Mouse (Mus musculus): Measurements from ENCODE around the gene Rbfox1. TPM values are rescaled to one million over a fixed set of nuclear protein-coding genes. Genes with fewer than 3 reads are reported as not detected.

The Rbfox1 gene
- polyA plus RNA-seq, 1 experiment: not detected

DNA sequence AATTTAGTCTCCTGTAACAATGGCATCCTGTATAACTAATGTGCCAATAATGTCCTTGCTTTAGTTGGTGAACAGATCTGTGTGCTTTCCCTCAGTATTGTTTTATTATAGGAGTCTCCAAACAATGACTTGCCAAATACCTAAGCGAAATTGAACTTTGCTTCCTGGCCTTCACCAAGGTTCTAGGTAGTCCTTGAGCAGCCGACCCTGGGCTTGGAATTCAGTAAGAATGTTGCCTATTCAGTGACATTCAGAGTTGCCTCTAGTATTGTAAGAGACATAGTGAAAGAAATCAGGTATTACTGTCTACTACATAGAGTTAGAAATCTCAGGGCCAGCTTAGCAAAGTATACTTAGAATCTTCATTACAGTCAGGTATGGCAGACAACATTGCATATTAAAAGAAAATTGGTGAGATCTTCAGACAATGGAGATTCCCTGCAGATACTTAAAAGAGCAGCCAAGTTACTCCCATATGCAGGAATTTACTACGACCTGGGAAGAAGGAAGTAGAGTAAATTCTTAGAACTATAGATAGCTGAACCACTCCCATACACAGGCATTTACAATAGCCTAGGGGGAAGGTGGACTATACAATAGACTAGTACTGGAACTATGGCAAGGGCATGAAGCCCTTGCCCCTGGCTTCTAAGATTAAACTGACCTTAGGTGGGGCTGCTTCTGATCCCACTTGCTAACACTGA lies 1540.4 kb downstream of the Rbfox1 start:
- Histone ChIP-seq H3K36me3 (ENCODE audit: control insufficient read depth, insufficient read depth, low read length, poor library complexity, severe bottlenecking) (peaks cover 6% of the 10 kb centered on the region), H3K27me3 (ENCODE audit: control insufficient read depth, insufficient read depth, low read length, poor library complexity, severe bottlenecking) (no peaks in the 10 kb centered on the region), H3K4me3 (ENCODE audit: low read depth, low read length) (no peak overlapping the region), H3K4me1 (ENCODE audit: control insufficient read depth, insufficient read depth, low read length) (no peaks in the 10 kb centered on the region), H3K9ac (ENCODE audit: low read depth, poor library complexity, severe bottlenecking) (no peak overlapping the region), H3K27ac (ENCODE audit: insufficient read depth, low read length) (peak overlapping the region; percentile 98), H3K9me3 (replicated peaks; ENCODE audit: control insufficient read depth, insufficient read depth, low read length, poor library complexity, severe bottlenecking) (peaks cover 38% of the 10 kb centered on the region)
- TF ChIP-seq EP300 (IDR thresholded peaks at IDR 0.05; ENCODE audit: insufficient read depth, low read depth, low read length): no peak
- no peak for TF ChIP-seq POLR2A (IDR thresholded peaks at IDR 0.05; ENCODE audit: insufficient read depth, low read length)
- no peak for TF ChIP-seq CTCF (IDR thresholded peaks at IDR 0.05; ENCODE audit: low read depth, low read length)

GRCm38 (mm10) chr16:7433296-7433695 lies 1548.1 kb downstream of the Rbfox1 start:
- Histone ChIP-seq H3K4me3 (ENCODE audit: low read depth, low read length) (no peak overlapping the region), H3K27me3 (ENCODE audit: control insufficient read depth, insufficient read depth, low read length, poor library complexity, severe bottlenecking) (no peaks in the 10 kb centered on the region)
- TF ChIP-seq EP300 (IDR thresholded peaks at IDR 0.05; ENCODE audit: insufficient read depth, low read depth, low read length) (no peak), POLR2A (IDR thresholded peaks at IDR 0.05; ENCODE audit: insufficient read depth, low read length) (no peak), CTCF (IDR thresholded peaks at IDR 0.05; ENCODE audit: low read depth, low read length) (no peak)

DNA sequence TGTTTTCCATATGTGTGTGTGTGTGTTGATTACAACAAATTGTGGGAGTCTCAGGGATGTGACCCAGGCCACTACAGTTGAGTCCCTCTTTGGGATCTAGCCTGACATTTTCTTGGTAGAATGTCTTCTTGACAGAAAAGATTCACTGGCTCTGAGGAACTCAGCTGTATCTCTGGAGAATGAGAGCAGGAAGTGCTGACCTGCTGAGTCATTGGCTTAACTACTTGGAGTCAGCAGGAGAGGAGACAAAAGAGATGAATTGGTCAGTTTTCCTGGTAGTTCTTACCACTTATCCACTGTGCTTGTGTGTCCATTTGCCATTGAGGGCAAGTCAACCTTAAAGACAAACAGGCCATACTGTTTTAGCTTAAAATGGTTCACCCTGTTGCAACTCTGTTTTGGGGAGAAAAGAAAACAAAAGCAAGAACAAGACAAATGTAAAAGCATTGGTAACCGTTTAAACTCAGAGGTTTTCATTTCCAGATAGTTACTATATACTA lies 1561.7 kb downstream of the Rbfox1 start:
- Histone ChIP-seq H3K4me3 (ENCODE audit: low read depth, low read length) (no peak overlapping the region), H3K27me3 (ENCODE audit: control insufficient read depth, insufficient read depth, low read length, poor library complexity, severe bottlenecking) (no peaks in the 10 kb centered on the region), H3K27ac (ENCODE audit: insufficient read depth, low read length) (no peak overlapping the region), H3K4me1 (ENCODE audit: control insufficient read depth, insufficient read depth, low read length) (no peaks in the 10 kb centered on the region), H3K9ac (ENCODE audit: low read depth, poor library complexity, severe bottlenecking) (no peak overlapping the region), H3K36me3 (ENCODE audit: control insufficient read depth, insufficient read depth, low read length, poor library complexity, severe bottlenecking) (no peaks in the 10 kb centered on the region), H3K9me3 (replicated peaks; ENCODE audit: control insufficient read depth, insufficient read depth, low read length, poor library complexity, severe bottlenecking) (peaks cover 16% of the 10 kb centered on the region)
- TF ChIP-seq EP300 (IDR thresholded peaks at IDR 0.05; ENCODE audit: insufficient read depth, low read depth, low read length): no peak
- TF ChIP-seq CTCF (IDR thresholded peaks at IDR 0.05; ENCODE audit: low read depth, low read length): no peak
- TF ChIP-seq POLR2A (IDR thresholded peaks at IDR 0.05; ENCODE audit: insufficient read depth, low read length): no peak

More at GRCm38 (mm10) chr16:7433296-7433695, 1548.1 kb downstream of the Rbfox1 start:
- Histone ChIP-seq H3K9ac (ENCODE audit: low read depth, poor library complexity, severe bottlenecking) (no peak overlapping the region), H3K9me3 (replicated peaks; ENCODE audit: control insufficient read depth, insufficient read depth, low read length, poor library complexity, severe bottlenecking) (0 out of 2 replicates have a peak, but pooled peaks cover 2% of the 10 kb centered on the region), H3K36me3 (ENCODE audit: control insufficient read depth, insufficient read depth, low read length, poor library complexity, severe bottlenecking) (no peaks in the 10 kb centered on the region), H3K27ac (ENCODE audit: insufficient read depth, low read length) (no peak overlapping the region), H3K4me1 (ENCODE audit: control insufficient read depth, insufficient read depth, low read length) (no peaks in the 10 kb centered on the region)

DNA sequence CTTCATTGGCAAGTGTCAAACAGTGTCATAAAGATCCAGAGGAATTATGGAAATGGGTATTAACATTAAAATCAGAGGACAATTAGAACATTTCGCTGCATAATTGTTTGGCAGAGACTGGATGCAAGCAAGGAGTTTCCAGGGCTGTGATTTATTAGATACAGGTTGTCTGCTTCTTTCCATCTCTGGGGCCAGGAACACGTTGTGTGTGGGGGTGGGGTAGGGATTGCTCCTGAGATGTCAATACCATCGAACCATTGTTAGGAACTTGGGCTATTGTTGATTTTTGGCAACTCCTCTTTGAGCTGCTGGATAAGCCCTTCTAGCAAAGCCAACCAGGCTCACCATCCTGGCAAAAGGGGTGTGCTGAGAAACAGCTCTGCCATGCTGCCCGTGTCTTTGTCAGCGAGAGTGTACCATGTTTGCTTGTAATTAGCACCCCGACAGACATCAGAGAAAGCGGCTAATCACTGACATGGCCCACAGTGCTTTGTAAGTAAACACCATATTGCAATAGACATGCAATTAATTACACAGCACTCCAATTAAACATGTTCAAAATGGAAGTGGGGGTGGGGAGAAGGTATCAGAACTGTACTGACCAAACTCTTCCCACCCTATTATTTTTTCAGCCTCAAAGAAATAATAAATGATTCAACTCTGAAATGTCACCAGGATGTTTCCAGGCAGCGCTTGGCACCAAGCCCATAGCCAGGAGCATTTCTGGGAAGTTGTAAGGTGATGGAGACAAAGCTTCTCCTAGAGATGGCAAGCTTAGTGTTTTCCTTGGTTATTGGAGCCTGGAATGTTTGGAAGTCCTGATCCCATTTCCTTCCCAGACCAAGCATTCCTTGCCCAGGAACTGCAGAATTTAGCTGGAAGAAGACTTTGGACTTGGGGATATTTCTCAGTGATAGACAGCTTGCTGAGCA lies 1562.8 kb downstream of the Rbfox1 start:
- Histone ChIP-seq H3K27ac (ENCODE audit: insufficient read depth, low read length) (no peak overlapping the region), H3K4me1 (ENCODE audit: control insufficient read depth, insufficient read depth, low read length) (peaks cover 3% of the 10 kb centered on the region), H3K9ac (ENCODE audit: low read depth, poor library complexity, severe bottlenecking) (no peak overlapping the region), H3K9me3 (replicated peaks; ENCODE audit: control insufficient read depth, insufficient read depth, low read length, poor library complexity, severe bottlenecking) (peaks cover 16% of the 10 kb centered on the region), H3K4me3 (ENCODE audit: low read depth, low read length) (no peak overlapping the region), H3K36me3 (ENCODE audit: control insufficient read depth, insufficient read depth, low read length, poor library complexity, severe bottlenecking) (no peaks in the 10 kb centered on the region), H3K27me3 (ENCODE audit: control insufficient read depth, insufficient read depth, low read length, poor library complexity, severe bottlenecking) (no peaks in the 10 kb centered on the region)
- no peak for TF ChIP-seq EP300 (IDR thresholded peaks at IDR 0.05; ENCODE audit: insufficient read depth, low read depth, low read length)
- no peak for TF ChIP-seq POLR2A (IDR thresholded peaks at IDR 0.05; ENCODE audit: insufficient read depth, low read length)
- no peak for TF ChIP-seq CTCF (IDR thresholded peaks at IDR 0.05; ENCODE audit: low read depth, low read length)

DNA sequence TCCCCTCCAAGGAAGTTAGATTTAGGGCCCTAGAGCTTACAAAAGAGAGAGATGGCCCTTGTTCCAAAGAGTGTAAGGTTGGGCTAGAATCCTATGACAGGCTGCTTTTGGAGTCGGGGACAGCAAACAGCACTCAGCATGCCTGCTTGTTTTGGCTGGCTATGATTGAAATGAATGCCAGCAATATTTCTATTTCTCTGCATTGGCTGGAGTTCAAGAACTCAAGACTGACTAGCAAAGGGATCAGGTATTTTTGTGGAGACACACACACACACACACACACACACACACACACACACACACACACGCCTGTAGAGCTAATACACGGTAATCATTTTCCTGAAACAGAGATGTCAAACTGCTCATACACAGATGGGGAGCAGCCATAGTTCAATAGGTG lies 1566.0 kb downstream of the Rbfox1 start:
- H3K9ac ChIP-seq (ENCODE audit: low read depth, poor library complexity, severe bottlenecking): no peak overlapping the region
- H3K4me3 ChIP-seq (ENCODE audit: low read depth, low read length): no peak overlapping the region
- H3K27me3 ChIP-seq (ENCODE audit: control insufficient read depth, insufficient read depth, low read length, poor library complexity, severe bottlenecking): no peaks in the 10 kb centered on the region
- no peaks in the 10 kb centered on the region for H3K36me3 ChIP-seq (ENCODE audit: control insufficient read depth, insufficient read depth, low read length, poor library complexity, severe bottlenecking)
- H3K4me1 ChIP-seq (ENCODE audit: control insufficient read depth, insufficient read depth, low read length): peaks cover 3% of the 10 kb centered on the region
- no peak overlapping the region for H3K27ac ChIP-seq (ENCODE audit: insufficient read depth, low read length)
- no peak for TF ChIP-seq EP300 (IDR thresholded peaks at IDR 0.05; ENCODE audit: insufficient read depth, low read depth, low read length)
- TF ChIP-seq CTCF (IDR thresholded peaks at IDR 0.05; ENCODE audit: low read depth, low read length): no peak
- no peak for TF ChIP-seq POLR2A (IDR thresholded peaks at IDR 0.05; ENCODE audit: insufficient read depth, low read length)
- peaks cover 5% of the 10 kb centered on the region for H3K9me3 ChIP-seq (replicated peaks; ENCODE audit: control insufficient read depth, insufficient read depth, low read length, poor library complexity, severe bottlenecking)
